Mouse (Mus musculus) heart, postnatal 25 days (tissue): ENCODE results near the gene Dhx32. TPM values are rescaled to one million over a fixed set of nuclear protein-coding genes. Genes with fewer than 3 reads are reported as not detected.
A peak's percentile ranks its signal among the peaks of the same experiment; 100 is the strongest.

ENCODE experiments used
- DNase-seq: peaks from one replicate; pipeline ENCODE4 v3.0.0; 2022; ENCODE audit warnings: low spot score
- intact Hi-C: fragments of 180-260 bp; cut with DNase I; formaldehyde crosslinking; loops from one replicate; pipeline ENCODE4 v1.15.1; 2025
- total RNA-seq, 2 experiments: library from RNA; stranded (reverse); gene quantifications; 2 replicates each; pipeline ENCODE4 v1.2.3; 2021

Dhx32 gene
- total RNA-seq, 2 experiments from 2014 or later: 33.7 to 35.7 TPM

GRCm38 (mm10) chr7:133775796-133776625, 6.5 kb downstream of the Dhx32 start:
- intact Hi-C loops: loop anchor here (2.0 kb wide), 1 partner anchor 67 kb away; the partner anchor contains the start of gene Bccip
- DNase-seq: no peak

GRCm38 (mm10) chr7:133775179-133775578, 7.3 kb downstream of the Dhx32 start:
- no peak for DNase-seq
- intact Hi-C loops: no loop called here

- no peak for DNase-seq
- intact Hi-C loops: no loop called here
Observed at GRCm38 (mm10) chr7:133768517-133768916, 14.0 kb downstream of the Dhx32 start.

GRCm38 (mm10) chr7:133768027-133768426, 14.5 kb downstream of the Dhx32 start:
- intact Hi-C loops: no loop called here
- DNase-seq: no peak

GRCm38 (mm10) chr7:133765849-133766243, 16.7 kb downstream of the Dhx32 start:
- peak; percentile 64 for DNase-seq
- intact Hi-C loops: no loop called here

- DNase-seq: no peak
- intact Hi-C loops: no loop called here
Observed at GRCm38 (mm10) chr7:133765240-133765848, 17.2 kb downstream of the Dhx32 start.

- intact Hi-C loops: no loop called here
- no peak for DNase-seq
Observed at GRCm38 (mm10) chr7:133764425-133764824, 18.1 kb downstream of the Dhx32 start.

GRCm38 (mm10) chr7:133762696-133763095, 19.8 kb downstream of the Dhx32 start:
- intact Hi-C loops: no loop called here
- no peak for DNase-seq

GRCm38 (mm10) chr7:133759611-133760353, 22.7 kb downstream of the Dhx32 start:
- intact Hi-C loops: no loop called here
- no peak for DNase-seq

GRCm38 (mm10) chr7:133758716-133759115, 23.8 kb downstream of the Dhx32 start:
- intact Hi-C loops: no loop called here
- no peak for DNase-seq

GRCm38 (mm10) chr7:133757961-133758455, 24.5 kb downstream of the Dhx32 start:
- intact Hi-C loops: no loop called here
- no peak for DNase-seq

- DNase-seq: no peak
- intact Hi-C loops: loop anchor here (2.0 kb wide), 1 partner anchor 22 kb away; no protein-coding TSS in a partner anchor
Observed at GRCm38 (mm10) chr7:133751163-133751562, 31.4 kb downstream of the Dhx32 start.

GRCm38 (mm10) chr7:133750666-133751065, 31.9 kb downstream of the Dhx32 start:
- no peak for DNase-seq
- intact Hi-C loops: loop anchor here (2.0 kb wide), 1 partner anchor 22 kb away; no protein-coding TSS in a partner anchor

- intact Hi-C loops: no loop called here
- no peak for DNase-seq
Observed at GRCm38 (mm10) chr7:133748753-133749152, 33.8 kb downstream of the Dhx32 start.

GRCm38 (mm10) chr7:133747372-133747771, 35.2 kb downstream of the Dhx32 start:
- DNase-seq: peak; percentile 17
- intact Hi-C loops: no loop called here

GRCm38 (mm10) chr7:133744701-133745100, 37.8 kb downstream of the Dhx32 start:
- intact Hi-C loops: no loop called here
- no peak for DNase-seq

GRCm38 (mm10) chr7:133744209-133744608, 38.3 kb downstream of the Dhx32 start:
- DNase-seq: no peak
- intact Hi-C loops: no loop called here

- intact Hi-C loops: no loop called here
- no peak for DNase-seq
Observed at GRCm38 (mm10) chr7:133743611-133744010, 38.9 kb downstream of the Dhx32 start.

GRCm38 (mm10) chr7:133742530-133743325, 39.8 kb downstream of the Dhx32 start:
- DNase-seq: no peak
- intact Hi-C loops: no loop called here

GRCm38 (mm10) chr7:133740558-133740957, 42.0 kb downstream of the Dhx32 start:
- intact Hi-C loops: no loop called here

More at GRCm38 (mm10) chr7:133740558-133740957, 42.0 kb downstream of the Dhx32 start:
- no peak for DNase-seq
